Mouse (Mus musculus) liver, adult 2 months (tissue): Measurements from ENCODE around the gene Grifin.

Experiments used
- CTCF ChIP-seq: fragments of 200-500 bp; IDR thresholded peaks from 2 replicates; pipeline ENCODE4 v1.5.1; 2011; ENCODE audit warnings: low read depth, low read length, control low read depth
- POLR2A ChIP-seq: fragments of 200-500 bp; IDR thresholded peaks from 2 replicates; pipeline ENCODE4 v1.6.1; 2011; ENCODE audit warnings: low read length, control low read depth; ENCODE audit not compliant: insufficient read depth; ENCODE audit errors: extremely low read depth

- TF ChIP-seq POLR2A = no peak
- TF ChIP-seq CTCF = peak; percentile 72
These were observed 3.6 kb upstream of the Grifin start for GRCm38 (mm10) chr5:140568321-140568970.
